7 mouse cellular contexts compared by ENCODE assay signal in genomic region chr1:180987759-180988158, GRCm38 (mm10). TPM values are rescaled to one million over a fixed set of nuclear protein-coding genes. Genes with fewer than 3 reads are reported as not detected.
A peak's percentile ranks its signal among the peaks of the same experiment; 100 is the strongest.
DNase-seq lines count a peak whose midpoint lies in the region; ATAC-seq and TF ChIP-seq lines count a peak whose summit lies in the region.

No protein-coding gene starts in this region.

- no peaks in the 10 kb centered on the region for H3K36me3 ChIP-seq in forebrain, postnatal 0 days (ENCODE audit: insufficient read depth)
- H3K36me3 ChIP-seq in hindbrain, embryonic 13.5 days = no peaks in the 10 kb centered on the region
- no peaks in the 10 kb centered on the region for H3K36me3 ChIP-seq in midbrain, embryonic 10.5 days

- 1% methylated on average over 9 of the region's 9 CpGs for WGBS in forebrain, postnatal 0 days
- WGBS in hindbrain, embryonic 13.5 days = 2% methylated on average over 9 of the region's 9 CpGs
- WGBS in midbrain, embryonic 10.5 days = 5% methylated on average over 9 of the region's 9 CpGs

- no peak overlapping the region for H3K27ac ChIP-seq in forebrain, postnatal 0 days (ENCODE audit: low read depth, low read length)
- H3K27ac ChIP-seq in hindbrain, embryonic 13.5 days = no peak overlapping the region
- no peak overlapping the region for H3K27ac ChIP-seq in midbrain, embryonic 10.5 days (replicated peaks)

- no peak overlapping the region for H3K9ac ChIP-seq in forebrain, postnatal 0 days
- no peak overlapping the region for H3K9ac ChIP-seq in hindbrain, embryonic 13.5 days

- H3K4me2 ChIP-seq in forebrain, postnatal 0 days (ENCODE audit: low read depth) = peak overlapping the region; percentile 30; the same call in 1 of the 2 replicates
- H3K4me2 ChIP-seq in hindbrain, embryonic 13.5 days = 0 out of 2 replicates have a peak overlapping the region, but pooled peaks have one; percentile 26

- no peak overlapping the region for H3K4me3 ChIP-seq in forebrain, postnatal 0 days (ENCODE audit: low read depth, low read length)
- no peak overlapping the region for H3K4me3 ChIP-seq in hindbrain, embryonic 13.5 days
- H3K4me3 ChIP-seq in midbrain, embryonic 10.5 days = no peak overlapping the region

- no peaks in the 10 kb centered on the region for H3K9me3 ChIP-seq in forebrain, postnatal 0 days (ENCODE audit: low read length)
- H3K9me3 ChIP-seq in hindbrain, embryonic 13.5 days = no peaks in the 10 kb centered on the region
- H3K9me3 ChIP-seq in midbrain, embryonic 10.5 days (replicated peaks) = no peaks in the 10 kb centered on the region

- intact Hi-C loops in left cerebral cortex, postnatal 25 days (cut with DNase I) = loop anchor here (5.0 kb wide), 1 partner anchor 115 kb away; no protein-coding TSS in a partner anchor

- TF ChIP-seq CTCF in forebrain, postnatal 0 days (IDR thresholded peaks at IDR 0.05; ENCODE audit: low read depth) = peak; percentile 98

- DNase-seq in NIH3T3 (ENCODE audit: low read depth) = peak; percentile 91
- DNase-seq in c-Kit-positive CD71-positive TER-119-negative erythroid progenitor cells, embryonic 14.5 days (ENCODE audit: low read depth) = peak; percentile 66
- peak; percentile 85 for DNase-seq in forebrain, postnatal 0 days
- peak; percentile 73 to 75 for DNase-seq in left cerebral cortex, postnatal 25 days (ENCODE audit: low spot score in 2 of 2)
- DNase-seq in midbrain, embryonic 10.5 days (ENCODE audit: low spot score) = peak; percentile 77
- peak; percentile 46 to 75 for DNase-seq in spleen, adult 18-20 months

- peak; percentile 66 for ATAC-seq in forebrain, postnatal 0 days
- 0 out of 2 replicates have a peak, but pooled peaks have one; percentile 59 for ATAC-seq in hindbrain, embryonic 13.5 days (ENCODE audit: low FRiP score)

- no peaks in the 10 kb centered on the region for H3K4me1 ChIP-seq in forebrain, postnatal 0 days (ENCODE audit: insufficient read depth)
- H3K4me1 ChIP-seq in hindbrain, embryonic 13.5 days (replicated peaks) = 0 out of 2 replicates have a peak, but pooled peaks cover 2% of the 10 kb centered on the region
- H3K4me1 ChIP-seq in midbrain, embryonic 10.5 days = 0 out of 2 replicates have a peak, but pooled peaks cover 2% of the 10 kb centered on the region

- H3K27me3 ChIP-seq in forebrain, postnatal 0 days (ENCODE audit: insufficient read depth, low read length) = no peaks in the 10 kb centered on the region
- 0 out of 2 replicates have a peak, but pooled peaks cover 6% of the 10 kb centered on the region for H3K27me3 ChIP-seq in hindbrain, embryonic 13.5 days
- H3K27me3 ChIP-seq in midbrain, embryonic 10.5 days (ENCODE audit: low read depth, poor library complexity, severe bottlenecking) = peaks cover 7% of the 10 kb centered on the region; the same call in 1 of the 2 replicates

RNA-seq across cellular contexts. Expression of gene Ephx1, which starts 32.9 kb away (rescaled TPM):
- 10.2 and 13.9 TPM in 2 replicates for total RNA-seq in forebrain, postnatal 0 days (2014; rRNA removed)
- polyA plus RNA-seq in forebrain, postnatal 0 days (2015; fragmentation: Nextera tagmentation; extraction: Ambion mirVana) = 10.4 and 10.5 TPM in 2 replicates
- polyA plus RNA-seq in hindbrain, embryonic 13.5 days (2015; fragmentation: Nextera tagmentation; extraction: Ambion mirVana) = 3.3 and 4.8 TPM in 2 replicates
- 10 to 100 TPM; 24.6 to 34.3 TPM for total RNA-seq in left cerebral cortex, postnatal 25 days (2021)
- polyA plus RNA-seq in midbrain, embryonic 10.5 days (2016; fragmentation: Nextera tagmentation; extraction: Ambion mirVana) = 0.86 and 0.94 TPM in 2 replicates

RNA-seq across cellular contexts. Expression of gene Tmem63a, which starts 45.6 kb away (rescaled TPM):
- total RNA-seq in forebrain, postnatal 0 days (2014; rRNA removed) = 1.3 and 3.2 TPM in 2 replicates
- polyA plus RNA-seq in forebrain, postnatal 0 days (2015; fragmentation: Nextera tagmentation; extraction: Ambion mirVana) = 1.8 and 2.1 TPM in 2 replicates
- polyA plus RNA-seq in hindbrain, embryonic 13.5 days (2015; fragmentation: Nextera tagmentation; extraction: Ambion mirVana) = 1.5 and 1.8 TPM in 2 replicates
- 10 to 100 TPM; 10.5 to 11.1 TPM for total RNA-seq in left cerebral cortex, postnatal 25 days (2021)
- 2.2 and 3.6 TPM in 2 replicates for polyA plus RNA-seq in midbrain, embryonic 10.5 days (2016; fragmentation: Nextera tagmentation; extraction: Ambion mirVana)

RNA-seq across cellular contexts. Expression of gene Lefty1, which starts 52.9 kb away (rescaled TPM):
- not detected in 2 replicates for total RNA-seq in forebrain, postnatal 0 days (2014; rRNA removed)
- polyA plus RNA-seq in forebrain, postnatal 0 days (2015; fragmentation: Nextera tagmentation; extraction: Ambion mirVana) = 0.33 and 0.35 TPM in 2 replicates
- polyA plus RNA-seq in hindbrain, embryonic 13.5 days (2015; fragmentation: Nextera tagmentation; extraction: Ambion mirVana) = 0.23 and 0.58 TPM in 2 replicates
- total RNA-seq in left cerebral cortex, postnatal 25 days (2021) = under 1 TPM; 0.44 to 0.89 TPM
- polyA plus RNA-seq in midbrain, embryonic 10.5 days (2016; fragmentation: Nextera tagmentation; extraction: Ambion mirVana) = 0.60 and 0.67 TPM in 2 replicates
